Mouse (Mus musculus) CD4-positive helper T cell, adult 2 months (primary cell): ENCODE measurements around the gene Ppp1r14b.
"Not testable (repeated sequence)": the region's sequence is repeated elsewhere in the genome, so short reads cannot be mapped to it uniquely, and the experiment has no call there.

ENCODE experiments used
- DNase-seq: peaks from one replicate; pipeline ENCODE4 v3.0.0-alpha.2; 2012; ENCODE audit warnings: low read depth, missing footprints, low spot score

Gene Ppp1r14b

DNA sequence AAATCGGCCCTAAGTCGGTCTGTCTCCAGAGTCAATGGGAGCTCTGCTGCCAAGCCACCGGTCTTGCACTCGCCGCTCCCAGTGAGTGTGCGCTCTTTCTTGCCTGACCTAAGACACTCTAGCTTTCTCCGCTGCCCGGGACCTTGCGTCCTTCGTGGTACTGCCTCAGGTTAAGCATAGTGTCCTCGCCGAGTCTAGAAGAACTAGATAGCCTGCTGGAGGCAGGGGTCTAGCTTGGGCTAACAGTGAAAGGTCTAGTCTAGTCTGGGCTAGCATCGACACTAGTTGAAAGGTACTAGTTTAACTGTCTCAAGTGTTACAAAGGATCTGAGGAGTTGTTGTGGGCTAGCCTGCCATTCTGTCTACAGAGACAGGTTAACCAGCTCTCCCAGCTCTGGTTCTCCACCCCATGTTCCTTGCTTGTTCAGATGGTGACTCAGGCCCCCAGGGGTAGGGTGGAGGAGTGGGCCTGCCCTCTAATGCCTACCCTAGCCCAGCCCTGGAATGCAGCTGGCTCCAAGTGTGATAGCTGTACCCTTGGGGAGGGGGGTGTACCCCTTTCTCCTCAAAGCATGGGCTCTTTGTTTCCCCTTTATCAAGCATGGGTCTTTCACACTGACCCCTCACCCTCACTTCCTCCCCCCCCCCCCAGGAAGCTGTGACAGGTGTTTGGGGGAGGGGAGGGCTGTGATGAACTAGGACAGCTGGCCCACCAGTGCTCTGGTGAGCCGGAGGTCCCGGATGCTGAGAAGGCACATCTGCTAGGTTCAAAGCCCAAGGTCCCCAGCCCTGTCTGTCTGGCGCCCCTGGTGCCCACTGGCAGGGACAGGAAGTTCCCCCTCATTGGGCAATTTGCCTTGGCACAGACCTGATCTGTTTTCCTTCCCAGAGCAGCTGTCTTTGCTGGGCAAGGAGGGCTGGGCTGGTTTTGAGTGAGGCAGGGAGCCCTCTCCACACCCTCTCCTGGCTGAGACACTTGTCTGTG is 1.1 kb downstream of the Ppp1r14b start, which contains the start of gene Plcb3:
TSS of gene Plcb3 (minus strand) at position 934 of the 985 bp plus-strand sequence.
- DNase-seq = peak; percentile 69

DNA sequence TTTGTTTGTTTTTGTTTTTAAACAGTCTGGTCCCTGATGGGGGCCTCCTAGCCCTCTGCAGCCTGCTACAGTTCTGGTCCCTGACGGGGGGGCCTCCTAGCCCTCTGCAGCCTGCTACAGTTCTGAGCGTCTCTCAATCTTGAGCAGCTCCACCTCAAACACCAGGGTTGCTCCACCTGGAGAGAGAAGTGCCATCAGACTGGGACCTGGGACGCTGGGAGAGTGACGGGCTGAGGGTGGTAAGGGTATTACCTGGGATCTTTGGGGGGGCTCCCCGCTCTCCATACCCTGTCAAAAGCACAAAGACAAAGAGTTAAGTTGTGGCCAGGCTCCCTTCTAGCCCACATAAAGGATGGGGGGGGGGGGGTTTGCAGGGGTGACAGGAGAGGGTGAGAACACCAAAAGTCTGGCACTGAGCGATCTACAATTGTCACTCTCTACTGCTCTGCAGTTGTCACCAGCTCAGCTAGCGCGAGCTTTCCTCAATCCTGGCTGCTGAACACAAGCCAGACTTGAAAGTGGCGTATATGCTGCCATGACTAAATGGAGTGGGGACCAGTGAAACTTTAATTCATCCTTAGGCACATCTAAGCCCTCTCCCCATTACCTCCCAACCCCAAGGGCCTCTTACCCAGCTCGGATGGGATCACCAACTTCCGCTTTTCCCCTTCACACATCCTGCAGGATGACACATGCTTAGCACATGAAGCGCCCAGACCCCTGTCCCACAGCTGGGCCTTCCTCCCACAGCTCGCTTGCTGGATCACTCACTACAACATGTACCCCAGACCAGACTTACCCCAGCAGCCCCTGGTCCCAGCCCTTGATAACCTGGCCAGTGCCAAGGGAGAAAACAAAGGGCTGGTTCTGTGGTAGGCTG is 3.2 kb downstream of the Ppp1r14b start:
- no peak for DNase-seq

DNA sequence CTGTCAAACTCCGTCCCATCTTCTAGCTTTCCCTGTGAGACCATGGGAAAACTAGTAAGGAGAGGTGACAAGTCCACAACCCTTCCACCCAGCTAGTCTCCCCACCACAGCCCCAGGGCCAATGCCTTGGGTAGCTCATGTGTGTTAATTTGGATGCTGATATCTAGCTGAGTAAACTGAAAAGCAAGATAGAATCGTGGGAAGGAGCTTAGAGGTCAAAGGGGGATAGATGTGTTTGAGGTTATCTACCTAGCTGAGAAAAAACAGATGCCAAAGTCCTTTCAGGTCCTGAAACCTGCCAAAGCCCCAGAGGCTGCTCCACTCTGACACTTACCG is 3.8 kb downstream of the Ppp1r14b start:
- no peak for DNase-seq

- peak; percentile 61 for DNase-seq
Measured at GRCm38 (mm10) chr19:6979001-6979479, 4.3 kb downstream of the Ppp1r14b start.

DNA sequence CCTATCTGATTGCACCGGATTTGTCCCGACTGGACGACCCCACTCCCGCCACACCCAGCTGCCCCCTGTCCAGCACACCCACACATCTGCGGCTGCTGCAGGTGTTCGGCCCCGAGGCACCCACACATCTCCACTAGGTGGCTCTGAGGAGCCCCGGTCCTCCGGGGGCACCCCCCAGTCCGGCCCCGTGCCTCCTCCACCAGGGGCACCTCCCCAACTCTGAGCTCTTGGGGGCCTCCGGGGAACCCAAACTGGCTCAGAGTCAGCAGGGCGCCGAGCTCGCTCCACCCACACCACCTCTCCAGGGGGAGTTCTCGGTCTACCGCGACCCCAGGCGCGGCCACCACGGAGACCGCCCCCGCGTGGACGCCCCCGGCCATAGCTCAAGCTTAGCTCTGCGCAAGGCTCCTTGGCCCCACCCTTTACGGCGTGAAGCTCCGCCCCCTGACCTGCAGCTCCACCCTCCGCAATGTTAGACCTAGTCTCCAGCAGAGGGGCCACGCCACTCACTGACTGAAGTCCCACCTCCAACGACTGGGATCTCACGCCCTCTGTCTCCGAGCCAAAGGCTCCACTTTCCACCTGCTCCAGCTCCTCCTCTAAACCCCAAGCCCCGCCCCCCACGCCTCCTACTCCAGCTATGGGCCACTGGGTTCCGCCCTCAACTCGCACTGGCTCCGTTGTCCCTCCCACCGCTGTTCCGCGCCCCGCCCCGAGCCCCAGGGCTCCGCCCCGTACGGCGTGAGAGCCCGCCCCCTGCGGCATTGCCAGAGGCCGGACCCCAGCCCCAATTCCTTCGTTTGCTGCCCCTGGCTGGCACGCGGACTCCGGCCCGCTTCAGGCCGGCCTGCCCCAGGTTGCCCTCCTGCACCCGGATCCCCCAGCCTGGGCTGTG is 5.0 kb downstream of the Ppp1r14b start:
- peak; percentile 100 for DNase-seq

GRCm38 (mm10) chr19:6980381-6981093 is 5.8 kb downstream of the Ppp1r14b start, which contains the start of gene Fkbp2:
TSS of gene Fkbp2 (minus strand) at chr19:6980501.
- DNase-seq = peak; percentile 99

- DNase-seq = no peak
Measured at GRCm38 (mm10) chr19:6981465-6981864, 6.7 kb downstream of the Ppp1r14b start.

- no peak for DNase-seq
Measured at GRCm38 (mm10) chr19:6983621-6984020, 8.9 kb downstream of the Ppp1r14b start.

DNA sequence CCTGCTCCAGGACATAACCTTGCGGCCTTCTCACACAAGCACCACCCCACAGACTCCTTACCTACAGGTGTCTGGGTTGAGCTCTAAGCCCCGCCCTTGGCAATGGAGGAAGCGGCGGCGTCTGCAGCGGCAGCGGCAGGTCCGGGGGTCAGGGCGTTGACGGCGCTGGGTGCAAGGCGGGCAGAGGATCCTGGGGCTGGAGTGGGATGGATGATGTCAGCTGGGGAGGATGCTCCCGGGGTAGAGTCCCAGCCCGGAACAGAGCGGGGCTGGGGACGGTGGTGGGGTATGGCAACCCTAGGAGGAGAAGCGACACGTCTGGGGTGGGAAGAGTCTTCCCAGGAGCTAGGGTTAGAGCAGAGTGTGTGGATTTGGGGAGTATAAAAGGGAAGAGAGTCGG is 10.5 kb downstream of the Ppp1r14b start:
- no peak for DNase-seq

DNA sequence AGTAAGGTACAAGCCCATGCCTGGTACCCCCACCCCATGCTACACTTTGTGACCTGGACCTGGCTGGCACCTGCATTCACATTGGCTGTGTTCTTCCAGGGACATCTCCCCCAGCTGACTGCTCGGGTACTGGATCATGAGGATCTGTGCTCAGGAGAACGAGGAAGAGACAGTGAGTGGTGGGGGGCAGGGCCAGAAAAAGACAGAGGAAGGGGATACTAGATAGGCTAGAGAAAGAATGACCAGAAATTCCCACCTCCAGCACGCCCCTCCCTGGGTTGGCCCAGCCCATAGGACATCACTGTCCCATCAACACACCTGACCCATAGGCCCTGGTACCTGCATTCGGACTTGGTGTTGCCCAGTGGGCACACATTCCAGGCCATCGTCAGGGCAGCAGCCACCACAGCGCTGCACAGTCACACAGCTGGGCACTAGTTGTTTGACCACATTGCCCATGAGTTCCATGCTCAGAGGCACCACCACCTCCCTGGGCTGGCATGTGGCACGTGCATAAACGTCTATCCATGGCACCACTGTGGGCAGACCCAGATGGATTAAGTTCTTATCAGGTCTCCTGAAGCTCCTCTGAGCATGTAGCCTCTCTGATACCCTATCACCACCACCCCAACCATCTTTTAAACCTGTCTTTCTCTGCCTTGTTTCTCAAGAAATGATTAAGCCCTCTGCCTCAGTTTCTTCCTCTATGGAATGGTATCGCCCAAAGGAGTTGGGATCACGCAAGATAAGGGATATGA is 11.4 kb downstream of the Ppp1r14b start:
- no peak for DNase-seq

DNA sequence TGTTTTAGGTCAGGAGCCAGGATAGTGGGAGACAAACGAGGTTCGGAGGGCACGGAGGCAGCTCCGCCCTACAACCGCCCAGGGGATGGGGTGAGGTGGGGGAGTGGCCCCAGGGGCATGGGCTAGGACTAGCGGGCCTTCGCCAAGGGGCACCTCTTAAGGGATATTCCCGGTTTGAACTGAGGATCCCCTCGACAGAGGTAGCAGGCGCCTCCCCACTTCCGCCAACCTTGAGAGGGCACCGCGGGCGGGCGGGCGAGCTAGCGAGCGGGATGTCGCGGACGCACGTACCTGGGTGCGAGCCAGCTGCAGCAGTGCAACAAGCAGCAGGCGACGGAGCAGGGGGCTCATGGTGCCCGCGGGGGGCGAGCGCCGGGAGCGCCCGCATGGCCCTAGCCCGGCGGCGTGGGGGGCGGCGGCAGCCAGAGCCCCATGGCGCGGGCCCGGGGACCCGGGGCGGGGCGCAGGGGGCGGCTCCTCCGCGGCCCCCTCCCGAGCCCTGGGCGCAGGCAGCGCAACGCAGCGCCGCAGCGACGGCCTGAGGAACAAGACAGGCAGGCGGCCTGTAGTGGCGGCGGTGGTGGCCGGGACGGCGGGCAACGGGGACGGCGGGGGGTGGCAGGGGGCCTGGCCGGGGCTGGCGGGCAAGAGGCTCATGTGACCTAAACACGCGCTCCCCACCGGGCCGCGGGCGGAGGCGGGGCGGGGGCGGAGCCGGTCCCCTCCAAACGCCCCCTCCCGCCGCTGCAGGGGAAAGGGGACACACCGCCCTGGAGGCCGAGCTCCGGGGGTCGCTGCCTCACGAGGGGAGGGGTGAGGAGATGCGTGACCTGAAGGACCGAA is 12.5 kb downstream of the Ppp1r14b start, which contains the start of gene Vegfb:
TSS of gene Vegfb (minus strand) at position 591 of the 843 bp plus-strand sequence.
- DNase-seq = peak; percentile 67

DNA sequence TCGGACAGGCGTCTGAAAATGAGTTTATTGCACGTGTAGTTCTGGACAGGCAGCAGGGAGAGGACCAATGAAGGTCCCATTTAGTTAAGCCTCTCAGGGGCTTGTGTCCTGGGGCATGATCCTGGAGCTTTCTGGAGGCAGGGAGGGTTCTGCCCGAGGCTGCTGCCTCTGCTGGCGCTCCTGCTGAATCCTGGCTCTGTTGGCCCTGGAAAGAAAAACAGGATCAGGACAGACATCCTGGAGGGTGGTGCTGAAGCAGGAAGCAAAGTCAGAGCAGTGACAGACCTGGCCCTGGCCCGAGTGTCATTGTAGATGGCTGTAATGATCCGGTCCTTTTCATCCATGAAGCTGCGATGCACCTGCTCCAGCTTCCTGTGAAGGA is 13.1 kb downstream of the Ppp1r14b start:
- no peak for DNase-seq

- no peak for DNase-seq
Measured at GRCm38 (mm10) chr19:6989251-6989650, 14.5 kb downstream of the Ppp1r14b start.

GRCm38 (mm10) chr19:6990712-6991111 is 15.9 kb downstream of the Ppp1r14b start:
- DNase-seq = no peak

DNA sequence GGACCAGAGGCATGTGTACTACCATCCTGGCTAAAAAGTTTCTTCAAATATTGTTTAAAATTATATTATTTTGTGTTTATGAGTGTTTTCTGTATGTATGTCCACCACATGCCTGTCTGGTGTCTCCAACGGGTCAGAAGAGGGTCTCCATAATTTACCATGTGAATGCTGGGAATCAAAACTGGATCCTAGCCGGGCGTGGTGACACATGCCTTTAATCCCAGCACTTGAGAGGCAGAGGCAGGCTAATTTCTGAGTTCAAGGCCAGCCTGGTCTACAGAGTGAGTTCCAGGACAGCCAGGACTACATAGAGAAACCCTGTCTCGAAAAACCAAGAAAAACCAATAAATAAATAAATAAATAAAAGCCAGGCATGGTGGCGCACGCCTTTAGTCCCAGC is 16.4 kb downstream of the Ppp1r14b start:
- not testable (repeated sequence) for DNase-seq

DNA sequence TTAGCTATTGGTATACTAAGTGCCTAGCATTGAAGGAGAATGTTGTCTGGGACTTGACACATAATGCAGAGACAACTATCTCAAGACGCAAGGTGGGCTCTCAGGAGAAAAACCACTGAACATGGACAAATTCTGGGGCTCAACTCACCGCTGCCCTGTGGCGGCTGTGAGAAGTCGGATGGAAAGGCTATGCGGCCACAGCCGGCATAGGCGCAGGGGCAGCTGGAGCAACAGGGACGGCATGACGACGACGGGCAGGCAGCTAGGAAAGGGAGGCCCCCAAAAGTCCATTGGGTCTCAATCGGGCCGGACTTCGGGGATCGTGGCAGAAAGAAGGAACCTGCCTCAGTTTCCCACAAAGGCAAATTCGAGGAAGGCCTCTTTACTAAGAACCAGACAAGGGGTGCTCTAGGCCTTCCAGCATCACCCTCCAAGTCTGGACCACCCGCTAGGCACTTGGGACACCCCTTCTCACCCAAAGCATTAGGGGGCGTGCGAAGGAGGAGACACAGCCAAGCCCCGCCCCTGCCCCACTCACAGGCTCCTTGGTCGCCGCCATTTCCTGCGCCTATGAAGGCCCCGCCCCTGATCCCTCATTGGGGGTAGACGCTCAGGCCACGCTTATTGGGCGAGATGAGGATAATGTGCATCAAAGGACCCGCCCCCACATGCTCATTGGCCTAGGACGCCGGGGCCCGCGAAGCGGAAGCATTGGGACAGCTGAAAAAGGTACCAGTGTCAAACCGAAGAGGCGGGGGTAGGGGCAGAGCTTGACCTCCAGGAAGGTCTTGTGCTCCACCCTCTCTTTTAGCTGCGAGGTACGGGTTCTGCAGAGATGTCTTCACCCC is 17.5 kb downstream of the Ppp1r14b start, which contains the start of gene Dnajc4:
TSS of gene Dnajc4 (minus strand) at position 562 of the 848 bp plus-strand sequence.
- peak; percentile 98 for DNase-seq

DNA sequence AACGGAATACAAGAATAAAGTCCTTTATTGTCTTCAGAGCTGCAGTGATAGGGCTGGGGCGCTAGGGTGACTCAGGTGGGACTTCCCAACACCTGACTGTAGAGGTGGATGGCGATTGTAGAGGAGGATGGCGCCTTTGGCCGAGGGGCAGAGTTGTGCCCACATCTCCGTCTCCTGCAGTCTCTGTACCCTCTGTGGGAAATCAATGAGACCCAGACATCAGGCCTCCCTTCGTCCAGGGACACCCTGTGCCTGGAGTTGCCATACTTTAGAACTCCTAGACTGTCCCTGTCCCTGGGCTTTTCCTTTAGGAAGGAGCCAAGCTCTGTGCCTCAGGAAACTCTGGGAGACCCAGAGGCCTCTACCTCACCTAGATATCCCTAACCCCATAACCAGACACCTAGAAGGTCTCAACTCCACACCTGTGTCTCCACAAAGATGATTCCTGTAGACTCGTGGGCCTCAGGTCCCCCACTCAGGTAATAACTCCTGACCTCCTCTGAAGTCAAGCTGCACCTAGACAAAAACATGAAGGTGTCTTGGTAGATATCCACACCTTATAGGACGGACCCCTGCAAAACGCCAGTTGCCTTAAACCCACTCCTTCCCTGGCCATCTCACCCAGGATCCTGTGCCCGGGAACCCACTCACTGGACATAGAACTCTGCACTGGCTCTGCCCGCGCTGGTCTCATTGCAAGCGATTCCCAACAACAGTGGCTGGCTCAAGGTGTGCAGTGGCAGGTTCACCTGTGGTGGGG is 18.4 kb downstream of the Ppp1r14b start:
- DNase-seq = no peak
